Mouse (Mus musculus) forebrain, embryonic 12.5 days (tissue): ENCODE results near the gene Fat3. TPM values are rescaled to one million over a fixed set of nuclear protein-coding genes. Genes with fewer than 3 reads are reported as not detected.

Experiments
- ATAC-seq: fragments of 200-750 bp; cut with Nextera tagmentation; 2 replicates; pipeline ENCODE4 v1.8.0; 2017; ENCODE audit warnings: moderate TSS enrichment; ENCODE audit not compliant: low FRiP score
- H3K27ac ChIP-seq: fragments of 300-500 bp; sonication (generic); 2 replicates; pipeline ENCODE4 v1.5.1; 2016; ENCODE audit warnings: mild to moderate bottlenecking
- H3K27me3 ChIP-seq: fragments of 300-500 bp; sonication (generic); 2 replicates; pipeline ENCODE4 v1.6.1; 2016; ENCODE audit warnings: mild to moderate bottlenecking
- H3K36me3 ChIP-seq: fragments of 300-500 bp; sonication (generic); replicated peaks from 2 replicates; pipeline ENCODE4 v1.6.1; 2016; ENCODE audit warnings: mild to moderate bottlenecking
- H3K4me1 ChIP-seq: fragments of 300-500 bp; sonication (generic); 2 replicates; pipeline ENCODE4 v1.6.1; 2016
- H3K4me2 ChIP-seq: fragments of 300-500 bp; sonication (generic); 2 replicates; pipeline ENCODE4 v1.6.1; 2016; ENCODE audit warnings: mild to moderate bottlenecking, moderate library complexity
- H3K4me3 ChIP-seq: fragments of 300-500 bp; sonication (generic); replicated peaks from 2 replicates; pipeline ENCODE4 v1.5.1; 2016; ENCODE audit warnings: mild to moderate bottlenecking
- H3K9ac ChIP-seq: fragments of 300-500 bp; sonication (generic); 2 replicates; pipeline ENCODE4 v1.6.1; 2016; ENCODE audit warnings: mild to moderate bottlenecking
- H3K9me3 ChIP-seq: fragments of 300-500 bp; sonication (generic); 2 replicates; pipeline ENCODE4 v1.6.1; 2016
- WGBS: fragments of 180-500 bp; shearing (Covaris S2); methylation state at CpG from one replicate; pipeline ENCODE4 v1.1.7; 2016; 5-methylcytosine and 5-hydroxymethylcytosine counted together
- polyA plus RNA-seq: library from polyadenylated mRNA; unstranded; fragments of >200 nt; fragmentation: Nextera tagmentation; extraction: Ambion mirVana; gene quantifications from 2 replicates; pipeline ENCODE4 v1.2.1, GENCODE M21; 2016

Fat3 gene
- polyA plus RNA-seq, 1 experiment from 2014 or later, result 13.0 TPM

DNA sequence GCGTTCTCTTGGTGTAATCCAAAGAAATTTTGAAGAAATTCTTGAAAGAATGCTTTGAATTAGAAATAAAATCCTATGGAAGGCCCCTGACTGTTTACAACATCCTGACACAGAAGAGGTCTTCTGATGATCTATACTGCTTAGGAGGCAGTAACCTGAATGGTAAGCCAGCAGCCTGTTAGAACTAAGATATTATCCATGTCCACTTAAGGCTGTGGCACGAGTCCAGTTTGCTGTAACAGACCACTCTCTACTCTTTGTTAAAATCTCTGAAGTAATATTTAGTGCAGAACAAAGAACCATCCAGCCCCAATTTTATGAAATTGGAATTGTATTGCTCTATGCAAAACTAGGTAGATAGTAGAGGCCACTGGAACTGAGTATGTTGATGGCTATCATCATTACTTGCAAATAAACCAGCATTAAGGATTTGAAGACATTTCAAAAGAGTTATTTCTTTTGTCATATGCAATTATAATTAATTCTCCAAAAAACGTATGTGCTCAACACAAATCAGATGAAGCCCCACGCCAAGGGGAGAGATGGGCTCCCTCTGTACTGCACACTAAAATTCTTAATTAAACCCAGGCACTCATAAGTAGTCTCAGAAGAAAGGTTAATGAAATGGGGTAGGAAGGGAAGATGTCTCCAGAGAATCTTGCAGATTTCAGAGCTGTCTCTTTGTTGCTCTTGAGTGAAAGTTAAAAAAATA lies 230.9 kb downstream of the Fat3 start:
- Histone ChIP-seq H3K4me3 (no peak overlapping the region), H3K27ac (no peak overlapping the region), H3K36me3 (no peaks in the 10 kb centered on the region), H3K4me1 (no peaks in the 10 kb centered on the region), H3K27me3 (no peaks in the 10 kb centered on the region), H3K4me2 (no peak overlapping the region), H3K9me3 (no peaks in the 10 kb centered on the region), H3K9ac (no peak overlapping the region)
- WGBS, result 90% methylated on average over 4 of the region's 4 CpGs
- no peak for ATAC-seq

DNA sequence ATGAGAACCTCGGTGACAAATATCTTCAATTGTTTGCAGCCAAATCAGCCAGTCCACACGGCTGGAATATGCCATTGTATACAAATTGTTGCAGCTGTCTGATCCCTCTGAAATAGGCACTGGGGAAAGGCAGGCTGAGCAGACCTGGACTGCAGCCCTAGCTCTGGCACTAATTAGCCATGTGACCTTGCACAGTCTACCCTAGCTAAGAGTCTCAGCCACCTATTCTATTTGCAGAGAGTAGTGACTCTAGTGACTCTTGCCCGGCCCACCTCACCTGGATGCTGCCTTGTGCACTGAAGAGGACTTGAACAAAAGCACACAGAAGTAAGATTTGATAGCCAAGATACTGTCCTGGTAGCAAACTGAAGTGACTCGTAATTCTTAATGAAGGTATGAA lies 235.6 kb downstream of the Fat3 start:
- Histone ChIP-seq H3K27ac (no peak overlapping the region), H3K9me3 (no peaks in the 10 kb centered on the region), H3K4me1 (no peaks in the 10 kb centered on the region), H3K36me3 (no peaks in the 10 kb centered on the region), H3K4me3 (no peak overlapping the region), H3K4me2 (no peak overlapping the region), H3K27me3 (no peaks in the 10 kb centered on the region), H3K9ac (no peak overlapping the region)
- WGBS, result 65% methylated on average over 4 of the region's 4 CpGs
- ATAC-seq, result no peak

DNA sequence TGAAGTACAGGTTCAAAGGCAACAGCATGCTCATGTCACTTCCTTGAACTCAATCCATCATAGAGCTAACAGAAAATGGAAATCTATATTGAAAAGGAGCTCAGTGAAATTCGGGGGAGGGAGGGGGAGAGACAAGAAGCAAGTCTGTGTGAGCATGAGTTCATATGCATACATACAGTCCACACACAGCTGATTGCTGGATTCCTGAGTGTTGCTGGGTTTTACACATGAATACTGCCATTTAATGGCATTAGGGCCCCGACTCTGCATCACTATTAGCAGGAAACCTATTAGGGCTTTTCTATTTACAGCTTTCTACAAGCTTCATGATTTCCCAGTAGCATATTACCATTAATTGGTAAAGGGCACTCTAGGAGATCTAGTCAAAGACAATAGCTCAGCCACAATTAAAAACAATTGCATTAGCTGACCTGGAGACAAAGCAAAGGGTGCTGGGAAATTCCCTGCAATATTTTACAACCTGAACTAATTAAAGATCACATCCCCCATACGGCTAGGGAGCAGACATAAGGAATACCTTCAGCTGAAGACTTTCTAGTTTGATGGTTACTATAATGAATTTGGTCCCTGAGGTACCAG lies 243.7 kb downstream of the Fat3 start:
- no peak overlapping the region for H3K4me2 ChIP-seq
- H3K27ac ChIP-seq, result peak overlapping the region; percentile 42; the same call in 1 of the 2 replicates
- peak; percentile 81 for ATAC-seq
- no peak overlapping the region for H3K9ac ChIP-seq
- 0 out of 2 replicates have a peak, but pooled peaks cover 3% of the 10 kb centered on the region for H3K27me3 ChIP-seq
- 19% methylated on average over 3 of the region's 3 CpGs for WGBS
- no peaks in the 10 kb centered on the region for H3K36me3 ChIP-seq
- no peaks in the 10 kb centered on the region for H3K9me3 ChIP-seq
- H3K4me1 ChIP-seq, result peaks cover 21% of the 10 kb centered on the region
- H3K4me3 ChIP-seq, result no peak overlapping the region

DNA sequence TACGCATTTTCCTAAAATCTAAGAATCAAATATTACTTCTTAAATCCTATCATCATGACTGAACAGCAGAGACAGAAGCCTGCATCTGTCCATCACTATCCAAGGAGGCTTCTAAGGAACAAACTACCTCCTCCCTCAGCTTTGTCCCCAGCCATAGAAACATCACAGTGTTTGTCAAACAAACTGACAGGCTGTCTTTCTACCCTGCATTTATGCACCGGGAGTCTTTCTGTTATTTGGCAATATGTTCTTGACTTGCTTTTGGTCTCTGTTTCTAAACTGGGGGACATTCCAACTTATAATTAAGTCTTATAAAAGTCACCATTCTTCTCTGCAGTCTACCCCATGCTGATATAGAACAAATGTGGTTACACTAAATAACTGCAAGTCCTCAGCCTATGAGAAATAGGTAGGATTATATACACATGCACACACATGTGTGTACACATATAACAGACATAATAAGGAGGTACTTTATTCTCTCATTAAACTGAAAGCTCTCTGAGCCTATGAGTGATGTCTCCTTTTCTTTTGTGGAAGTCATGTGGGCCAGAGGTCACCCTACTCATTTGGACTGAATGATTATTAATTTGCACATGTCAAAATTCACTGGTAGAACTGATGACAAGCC lies 244.4 kb downstream of the Fat3 start:
- Histone ChIP-seq H3K27me3 (0 out of 2 replicates have a peak, but pooled peaks cover 3% of the 10 kb centered on the region), H3K4me2 (no peak overlapping the region), H3K27ac (0 out of 2 replicates have a peak overlapping the region, but pooled peaks have one; percentile 42), H3K9me3 (no peaks in the 10 kb centered on the region), H3K4me3 (no peak overlapping the region), H3K4me1 (peaks cover 21% of the 10 kb centered on the region), H3K9ac (no peak overlapping the region), H3K36me3 (no peaks in the 10 kb centered on the region)
- peak; percentile 60; the same call in 1 of the 2 replicates for ATAC-seq
- 55% methylated on average over 2 of the region's 2 CpGs for WGBS

DNA sequence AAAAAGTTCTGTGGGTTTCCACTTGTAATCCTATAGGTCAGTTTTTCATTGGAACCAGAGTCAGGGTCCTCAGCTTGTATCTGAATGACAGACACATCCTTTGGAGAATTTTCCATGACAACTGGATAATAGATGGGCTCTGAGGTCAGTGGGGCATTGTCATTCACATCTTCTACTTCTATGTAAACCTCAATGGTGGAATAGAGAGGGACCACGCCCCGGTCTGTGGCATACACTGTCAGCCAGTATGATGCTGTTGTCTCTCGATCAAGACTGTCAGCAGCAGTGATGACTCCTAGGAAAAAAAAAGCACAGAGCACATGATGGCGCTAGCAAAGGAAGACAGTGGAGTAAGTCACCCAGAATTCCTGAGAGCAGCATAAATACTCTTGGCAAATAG lies 254.3 kb downstream of the Fat3 start:
- no peak overlapping the region for H3K4me3 ChIP-seq
- H3K4me1 ChIP-seq, result no peaks in the 10 kb centered on the region
- H3K9ac ChIP-seq, result no peak overlapping the region
- no peaks in the 10 kb centered on the region for H3K36me3 ChIP-seq
- ATAC-seq, result no peak
- no peaks in the 10 kb centered on the region for H3K9me3 ChIP-seq
- 85% methylated on average over 4 of the region's 4 CpGs for WGBS
- H3K4me2 ChIP-seq, result no peak overlapping the region
- H3K27ac ChIP-seq, result no peak overlapping the region
- H3K27me3 ChIP-seq, result no peaks in the 10 kb centered on the region

DNA sequence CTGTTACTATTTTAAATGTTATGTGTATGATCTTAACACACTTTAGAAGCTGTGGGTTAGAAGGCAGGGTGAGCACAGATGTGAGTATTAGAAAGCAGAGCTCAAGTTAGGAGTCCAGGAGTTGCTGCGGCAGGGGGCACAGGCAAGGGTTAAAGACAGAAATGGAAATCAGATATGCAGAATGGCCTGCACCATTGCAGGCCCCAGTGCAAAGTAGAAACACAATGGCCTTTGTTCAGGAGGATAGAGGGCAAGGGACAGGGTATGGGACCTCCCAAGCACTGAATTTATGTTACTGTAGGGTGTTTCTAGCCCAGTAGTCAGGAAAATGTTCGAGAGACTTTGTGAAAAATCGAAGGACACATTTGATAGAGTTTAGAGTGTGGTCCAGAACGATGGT lies 269.5 kb downstream of the Fat3 start:
- Histone ChIP-seq H3K9ac (no peak overlapping the region), H3K27me3 (no peaks in the 10 kb centered on the region), H3K4me2 (no peak overlapping the region), H3K9me3 (no peaks in the 10 kb centered on the region), H3K27ac (no peak overlapping the region), H3K4me3 (no peak overlapping the region), H3K36me3 (no peaks in the 10 kb centered on the region), H3K4me1 (peaks cover 38% of the 10 kb centered on the region)
- WGBS, result 39% methylated on average over 4 of the region's 4 CpGs
- no peak for ATAC-seq

DNA sequence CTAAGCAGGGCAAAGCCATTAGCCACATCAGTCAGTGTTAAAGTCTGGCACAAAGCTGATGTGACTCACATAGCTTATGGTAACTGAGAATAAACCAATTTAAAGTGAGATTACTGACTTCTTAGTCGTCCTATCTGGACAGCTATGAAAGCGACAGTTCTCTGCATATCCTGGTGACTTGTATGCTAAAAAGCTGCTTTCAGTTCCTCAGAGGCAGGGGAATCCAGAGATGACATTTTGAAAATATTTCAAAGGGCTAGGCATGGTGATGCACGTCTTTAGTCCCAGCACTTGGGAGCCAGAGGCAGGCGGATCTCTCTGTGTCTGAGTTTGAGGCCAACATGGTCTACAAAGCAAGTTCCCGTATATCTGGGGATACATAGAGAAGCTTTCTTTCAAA lies 272.2 kb downstream of the Fat3 start:
- Histone ChIP-seq H3K4me3 (no peak overlapping the region), H3K27me3 (no peaks in the 10 kb centered on the region), H3K9me3 (no peaks in the 10 kb centered on the region), H3K9ac (no peak overlapping the region), H3K4me2 (no peak overlapping the region), H3K36me3 (no peaks in the 10 kb centered on the region), H3K4me1 (peaks cover 44% of the 10 kb centered on the region), H3K27ac (no peak overlapping the region)
- 78% methylated on average over 5 of the region's 5 CpGs for WGBS
- no peak for ATAC-seq

DNA sequence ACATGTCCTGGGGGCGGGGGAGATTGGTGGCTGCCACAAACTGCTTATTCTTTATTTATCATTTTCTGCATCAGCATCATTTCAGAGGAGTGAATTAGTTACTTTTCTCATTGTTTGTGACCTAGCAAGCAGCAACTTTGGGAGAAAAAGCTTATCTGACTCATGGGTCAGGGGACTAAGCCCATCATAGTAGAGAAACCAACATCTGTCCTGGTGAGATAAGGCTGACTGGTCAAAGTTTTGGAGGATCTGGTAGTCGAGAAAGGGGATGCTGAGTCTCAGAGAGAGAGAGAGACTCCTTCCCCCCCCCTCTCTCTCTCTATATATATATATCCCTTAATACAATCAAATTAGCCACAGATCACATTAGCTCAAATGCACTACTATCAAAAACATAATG lies 273.7 kb downstream of the Fat3 start:
- Histone ChIP-seq H3K36me3 (no peaks in the 10 kb centered on the region), H3K4me3 (no peak overlapping the region), H3K9me3 (no peaks in the 10 kb centered on the region), H3K27ac (no peak overlapping the region), H3K4me2 (no peak overlapping the region), H3K27me3 (no peaks in the 10 kb centered on the region), H3K9ac (no peak overlapping the region), H3K4me1 (peaks cover 42% of the 10 kb centered on the region)
- ATAC-seq, result no peak
- WGBS, result 69% methylated on average over 2 of the region's 2 CpGs

DNA sequence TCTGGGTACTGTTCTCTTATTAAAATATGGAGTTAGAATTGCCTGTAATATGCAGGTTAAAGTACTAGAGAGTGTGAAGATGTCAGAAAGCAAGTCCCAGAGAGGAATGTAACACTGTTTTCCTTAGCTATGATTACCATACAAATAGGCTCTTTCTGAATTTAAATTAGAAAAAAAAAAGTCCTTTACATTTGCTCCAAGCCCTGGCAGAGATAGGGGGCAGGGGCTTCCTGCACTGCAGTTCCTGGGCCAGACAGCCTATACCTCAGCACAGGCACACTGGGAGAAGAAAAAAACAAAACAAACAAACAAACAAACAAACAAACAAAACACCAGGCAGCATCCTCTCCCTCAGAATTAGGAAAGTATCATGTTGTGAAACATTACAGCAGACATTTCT lies 274.5 kb downstream of the Fat3 start:
- peaks cover 44% of the 10 kb centered on the region for H3K4me1 ChIP-seq
- no peaks in the 10 kb centered on the region for H3K36me3 ChIP-seq
- H3K9me3 ChIP-seq, result no peaks in the 10 kb centered on the region
- no peak overlapping the region for H3K27ac ChIP-seq
- no peak overlapping the region for H3K4me3 ChIP-seq
- H3K4me2 ChIP-seq, result no peak overlapping the region
- H3K27me3 ChIP-seq, result no peaks in the 10 kb centered on the region
- ATAC-seq, result no peak; the same call in 1 of the 2 replicates
- no peak overlapping the region for H3K9ac ChIP-seq

DNA sequence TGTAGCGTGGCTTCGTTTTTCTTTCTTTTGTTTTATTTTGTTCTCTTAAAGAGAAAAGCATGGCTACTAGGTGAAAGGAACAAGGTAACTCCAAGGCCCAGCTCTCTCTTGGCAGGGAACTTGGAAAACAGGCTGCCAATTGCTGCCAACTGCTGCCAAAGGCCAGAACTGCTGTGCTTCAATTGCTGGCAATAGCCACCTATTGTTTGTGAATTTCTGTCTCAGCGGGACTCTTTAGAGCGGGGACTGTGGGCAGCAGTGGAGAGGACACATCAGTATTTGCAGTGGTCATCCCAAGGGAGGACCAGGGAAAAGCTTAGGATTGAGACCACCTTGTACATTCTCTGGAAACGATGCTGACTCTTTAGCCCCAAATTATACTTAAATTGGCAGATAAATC lies 279.2 kb downstream of the Fat3 start:
- H3K4me3 ChIP-seq, result no peak overlapping the region
- H3K27ac ChIP-seq, result no peak overlapping the region
- no peak overlapping the region for H3K4me2 ChIP-seq
- peaks cover 20% of the 10 kb centered on the region for H3K4me1 ChIP-seq
- no peaks in the 10 kb centered on the region for H3K9me3 ChIP-seq
- ATAC-seq, result no peak
- H3K9ac ChIP-seq, result no peak overlapping the region
- no peaks in the 10 kb centered on the region for H3K36me3 ChIP-seq
- 38% methylated on average over 5 of the region's 5 CpGs for WGBS
- H3K27me3 ChIP-seq, result no peaks in the 10 kb centered on the region

DNA sequence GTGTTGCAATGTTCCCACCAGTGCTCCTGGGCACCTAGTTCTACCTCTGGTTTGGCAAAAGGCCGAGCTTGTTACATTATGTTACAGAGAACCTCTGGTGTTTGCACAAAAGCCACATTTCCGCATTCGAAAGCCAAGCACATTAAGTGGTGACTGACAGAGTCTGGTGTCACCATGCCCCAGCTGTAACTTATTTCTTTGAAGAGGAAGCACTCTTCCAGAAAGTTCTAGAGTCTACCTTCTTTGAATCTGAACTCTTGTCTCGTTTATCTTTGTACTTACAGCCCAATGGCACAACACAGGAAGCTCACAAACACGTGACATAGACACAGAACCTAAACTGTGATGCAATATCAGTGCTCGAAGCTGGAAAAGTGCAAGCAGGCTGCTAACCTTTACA lies 284.9 kb downstream of the Fat3 start:
- ATAC-seq, result no peak
- H3K4me1 ChIP-seq, result peaks cover 32% of the 10 kb centered on the region
- 61% methylated on average over 6 of the region's 6 CpGs for WGBS
- no peak overlapping the region for H3K4me3 ChIP-seq
- no peak overlapping the region for H3K27ac ChIP-seq
- no peaks in the 10 kb centered on the region for H3K9me3 ChIP-seq
- no peak overlapping the region for H3K4me2 ChIP-seq
- no peak overlapping the region for H3K9ac ChIP-seq
- no peaks in the 10 kb centered on the region for H3K36me3 ChIP-seq
- no peaks in the 10 kb centered on the region for H3K27me3 ChIP-seq

DNA sequence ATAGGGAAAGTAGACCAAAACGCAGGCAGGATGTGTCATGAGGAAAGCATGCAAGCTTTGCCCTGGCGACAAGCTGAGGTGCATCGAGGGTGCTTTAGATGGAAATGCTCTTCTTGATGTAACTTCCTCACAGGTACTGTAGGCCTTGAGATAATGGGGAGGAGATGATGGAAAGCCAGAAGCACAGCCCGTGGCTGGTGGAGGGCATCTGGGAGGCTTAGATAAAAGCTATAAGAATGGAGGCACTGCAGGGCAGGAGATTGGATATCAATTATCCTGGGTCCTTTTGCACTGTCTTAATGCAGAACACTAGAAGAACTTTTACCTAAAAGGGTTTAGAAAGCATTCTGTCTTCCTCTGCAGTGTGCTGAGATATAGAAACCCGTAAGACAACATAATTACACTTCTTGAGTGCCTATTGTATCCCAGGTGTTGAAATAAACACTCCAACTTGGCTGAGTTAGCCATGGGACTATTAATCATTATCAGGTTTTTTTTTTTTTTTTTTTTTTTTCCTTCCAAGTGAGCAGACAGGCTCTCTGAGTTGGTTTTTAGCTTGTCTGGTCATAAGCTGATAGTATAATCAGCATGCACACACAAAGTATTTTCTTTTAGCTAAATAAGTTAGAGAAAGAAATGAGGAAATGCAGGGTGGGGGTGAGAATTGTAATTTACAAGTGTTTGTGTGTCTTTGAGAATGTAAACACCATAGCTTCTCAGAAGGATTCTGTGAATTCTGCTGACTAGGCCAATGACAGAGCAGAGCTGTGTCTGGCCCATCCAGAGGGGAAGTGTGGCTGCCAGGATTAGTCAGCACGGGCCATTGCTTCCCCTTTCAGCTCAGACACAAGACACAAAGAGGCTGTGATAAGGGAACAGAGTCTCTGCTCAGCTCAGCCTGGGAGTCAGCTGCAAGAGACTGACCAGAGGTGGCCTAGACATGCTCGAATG lies 286.1 kb downstream of the Fat3 start:
- ATAC-seq, result peak; percentile 85
- peak overlapping the region; percentile 56; the same call in 1 of the 2 replicates for H3K27ac ChIP-seq
- H3K4me1 ChIP-seq, result peaks cover 32% of the 10 kb centered on the region
- 48% methylated on average over 7 of the region's 7 CpGs for WGBS
- no peaks in the 10 kb centered on the region for H3K9me3 ChIP-seq
- H3K4me3 ChIP-seq, result no peak overlapping the region
- no peaks in the 10 kb centered on the region for H3K27me3 ChIP-seq
- H3K36me3 ChIP-seq, result no peaks in the 10 kb centered on the region
- H3K4me2 ChIP-seq, result no peak overlapping the region
- no peak overlapping the region for H3K9ac ChIP-seq
